Mouse (Mus musculus) heart, embryonic 10.5 days (tissue): ENCODE measurements around the gene Cd79b. TPM values are rescaled to one million over a fixed set of nuclear protein-coding genes. Genes with fewer than 3 reads are reported as not detected.

ENCODE experiments used
- DNase-seq: peaks from one replicate; pipeline ENCODE4 v3.0.0-alpha.2; 2017; ENCODE audit warnings: low spot score
- H3K27ac ChIP-seq: fragments of 300-500 bp; sonication (generic); 2 replicates; pipeline ENCODE4 v1.5.1; 2016; ENCODE audit warnings: mild to moderate bottlenecking
- H3K27me3 ChIP-seq: fragments of 300-500 bp; sonication (generic); 2 replicates; pipeline ENCODE4 v1.6.1; 2016; ENCODE audit warnings: mild to moderate bottlenecking; ENCODE audit not compliant: poor library complexity, insufficient read depth, severe bottlenecking
- H3K36me3 ChIP-seq: fragments of 300-500 bp; sonication (generic); 2 replicates; pipeline ENCODE4 v1.6.1; 2016; ENCODE audit warnings: mild to moderate bottlenecking, moderate library complexity
- H3K4me1 ChIP-seq: fragments of 300-500 bp; sonication (generic); 2 replicates; pipeline ENCODE4 v1.6.1; 2016; ENCODE audit warnings: mild to moderate bottlenecking
- H3K4me3 ChIP-seq: fragments of 300-500 bp; sonication (generic); 2 replicates; pipeline ENCODE4 v1.5.1; 2016; ENCODE audit warnings: mild to moderate bottlenecking, moderate library complexity
- H3K9me3 ChIP-seq: fragments of 300-500 bp; sonication (generic); 2 replicates; pipeline ENCODE4 v1.6.1; 2016; ENCODE audit warnings: mild to moderate bottlenecking, moderate library complexity
- WGBS: fragments of 180-500 bp; shearing (Covaris S2); methylation state at CpG from one replicate; pipeline ENCODE4 v1.1.7; 2016; 5-methylcytosine and 5-hydroxymethylcytosine counted together
- polyA plus RNA-seq: library from polyadenylated mRNA; unstranded; fragments of >200 nt; fragmentation: Nextera tagmentation; extraction: Ambion mirVana; gene quantifications from 2 replicates; pipeline ENCODE4 v1.2.1, GENCODE M21; 2016

The Cd79b gene
- polyA plus RNA-seq, 1 experiment from 2014 or later, result 0.87 TPM

- Histone ChIP-seq H3K27me3 (peaks cover 4% of the 10 kb centered on the region; the same call in 1 of the 2 replicates), H3K27ac (no peak overlapping the region), H3K4me3 (no peak overlapping the region), H3K36me3 (no peaks in the 10 kb centered on the region), H3K4me1 (no peaks in the 10 kb centered on the region; the same call in none of the 2 replicates), H3K9me3 (no peaks in the 10 kb centered on the region)
- WGBS, result 72% methylated on average over 7 of the region's 7 CpGs
- no peak for DNase-seq
Measured at GRCm38 (mm10) chr11:106286206-106286605, 28.4 kb downstream of the Cd79b start.

- Histone ChIP-seq H3K36me3 (no peaks in the 10 kb centered on the region), H3K4me1 (no peaks in the 10 kb centered on the region), H3K4me3 (no peak overlapping the region), H3K9me3 (no peaks in the 10 kb centered on the region), H3K27ac (no peak overlapping the region), H3K27me3 (peaks cover 4% of the 10 kb centered on the region; the same call in 1 of the 2 replicates)
- DNase-seq, result no peak
- WGBS, result 67% methylated on average over 8 of the region's 8 CpGs
Measured at GRCm38 (mm10) chr11:106284126-106284525, 30.4 kb downstream of the Cd79b start.

GRCm38 (mm10) chr11:106283371-106283770 is 31.2 kb downstream of the Cd79b start:
- Histone ChIP-seq H3K36me3 (no peaks in the 10 kb centered on the region), H3K27me3 (peaks cover 4% of the 10 kb centered on the region; the same call in 1 of the 2 replicates), H3K4me3 (no peak overlapping the region), H3K9me3 (no peaks in the 10 kb centered on the region), H3K4me1 (no peaks in the 10 kb centered on the region), H3K27ac (no peak overlapping the region)
- DNase-seq, result no peak
- WGBS, result 70% methylated on average over 4 of the region's 4 CpGs

- H3K4me1 ChIP-seq, result no peaks in the 10 kb centered on the region
- no peak overlapping the region for H3K4me3 ChIP-seq
- H3K9me3 ChIP-seq, result no peaks in the 10 kb centered on the region
- no peak overlapping the region for H3K27ac ChIP-seq
- H3K36me3 ChIP-seq, result no peaks in the 10 kb centered on the region
- no peak for DNase-seq
- peaks cover 4% of the 10 kb centered on the region; the same call in 1 of the 2 replicates for H3K27me3 ChIP-seq
- 79% methylated on average over 6 of the region's 6 CpGs for WGBS
Measured at GRCm38 (mm10) chr11:106282452-106282851, 32.1 kb downstream of the Cd79b start.

GRCm38 (mm10) chr11:106276454-106276853 is 38.1 kb downstream of the Cd79b start, which contains the start of gene Tcam1:
Gene Tcam1 (plus strand): TSS chr11:106276672.
- Histone ChIP-seq H3K9me3 (no peaks in the 10 kb centered on the region), H3K4me3 (peak within 1 kb of the TSS; percentile 38), H3K27ac (no peak within 1 kb of the TSS; the same call in 1 of the 2 replicates), H3K36me3 (no peaks in the 10 kb centered on the region), H3K27me3 (no peaks in the 10 kb centered on the region), H3K4me1 (peaks cover 21% of the 10 kb centered on the region)
- DNase-seq, result peak; percentile 96
- 9% methylated on average over 25 of the region's 25 CpGs for WGBS

GRCm38 (mm10) chr11:106274971-106275411 is 39.6 kb downstream of the Cd79b start:
- 92% methylated on average over 7 of the region's 7 CpGs for WGBS
- H3K27me3 ChIP-seq, result no peaks in the 10 kb centered on the region
- H3K36me3 ChIP-seq, result no peaks in the 10 kb centered on the region
- H3K4me3 ChIP-seq, result no peak overlapping the region
- H3K27ac ChIP-seq, result 0 out of 2 replicates have a peak overlapping the region, but pooled peaks have one; percentile 19
- peaks cover 35% of the 10 kb centered on the region for H3K4me1 ChIP-seq
- no peaks in the 10 kb centered on the region for H3K9me3 ChIP-seq
- no peak for DNase-seq

GRCm38 (mm10) chr11:106274374-106274773 is 40.2 kb downstream of the Cd79b start:
- Histone ChIP-seq H3K4me3 (no peak overlapping the region), H3K36me3 (no peaks in the 10 kb centered on the region), H3K9me3 (no peaks in the 10 kb centered on the region), H3K27ac (0 out of 2 replicates have a peak overlapping the region, but pooled peaks have one; percentile 19), H3K27me3 (no peaks in the 10 kb centered on the region), H3K4me1 (peaks cover 37% of the 10 kb centered on the region)
- DNase-seq, result no peak
- WGBS, result 91% methylated on average over 1 of the region's 1 CpGs

GRCm38 (mm10) chr11:106273811-106274210 is 40.8 kb downstream of the Cd79b start:
- H3K4me3 ChIP-seq, result no peak overlapping the region
- 91% methylated on average over 6 of the region's 6 CpGs for WGBS
- H3K9me3 ChIP-seq, result no peaks in the 10 kb centered on the region
- no peak for DNase-seq
- H3K4me1 ChIP-seq, result peaks cover 43% of the 10 kb centered on the region
- no peaks in the 10 kb centered on the region for H3K27me3 ChIP-seq
- H3K27ac ChIP-seq, result peak overlapping the region; percentile 98; the same call in 1 of the 2 replicates
- no peaks in the 10 kb centered on the region for H3K36me3 ChIP-seq

- peaks cover 2% of the 10 kb centered on the region; the same call in 1 of the 2 replicates for H3K36me3 ChIP-seq
- no peaks in the 10 kb centered on the region for H3K27me3 ChIP-seq
- H3K27ac ChIP-seq, result peak overlapping the region; percentile 98
- no peak for DNase-seq
- H3K4me3 ChIP-seq, result peak overlapping the region; percentile 96
- H3K4me1 ChIP-seq, result peaks cover 48% of the 10 kb centered on the region
- no peaks in the 10 kb centered on the region for H3K9me3 ChIP-seq
- WGBS, result 16% methylated on average over 16 of the region's 16 CpGs
Measured at GRCm38 (mm10) chr11:106273311-106273684, 41.3 kb downstream of the Cd79b start.

GRCm38 (mm10) chr11:106272644-106273310 is 41.8 kb downstream of the Cd79b start, which contains the start of gene Smarcd2:
Gene Smarcd2 (minus strand): TSS chr11:106272972.
- Histone ChIP-seq H3K36me3 (peaks cover 7% of the 10 kb centered on the region; the same call in 1 of the 2 replicates), H3K4me1 (peaks cover 53% of the 10 kb centered on the region), H3K27ac (peak within 1 kb of the TSS; percentile 98), H3K9me3 (no peaks in the 10 kb centered on the region), H3K4me3 (peak within 1 kb of the TSS; percentile 96), H3K27me3 (no peaks in the 10 kb centered on the region)
- WGBS, result under 1% methylated on average over 70 of the region's 72 CpGs
- DNase-seq, result peak; percentile 100

GRCm38 (mm10) chr11:106271794-106272643 is 42.5 kb downstream of the Cd79b start:
- Histone ChIP-seq H3K9me3 (no peaks in the 10 kb centered on the region), H3K4me3 (peak overlapping the region; percentile 96), H3K4me1 (peaks cover 60% of the 10 kb centered on the region), H3K36me3 (peaks cover 14% of the 10 kb centered on the region), H3K27me3 (no peaks in the 10 kb centered on the region), H3K27ac (peak overlapping the region; percentile 98)
- DNase-seq, result peak; percentile 81
- 1% methylated on average over 41 of the region's 41 CpGs for whole genome bisulfite sequencing

- peaks cover 56% of the 10 kb centered on the region for H3K4me1 ChIP-seq
- 44% methylated on average over 5 of the region's 5 CpGs for WGBS
- no peaks in the 10 kb centered on the region for H3K27me3 ChIP-seq
- peak overlapping the region; percentile 64 for H3K27ac ChIP-seq
- no peaks in the 10 kb centered on the region for H3K9me3 ChIP-seq
- peak overlapping the region; percentile 96 for H3K4me3 ChIP-seq
- no peak for DNase-seq
- H3K36me3 ChIP-seq, result peaks cover 22% of the 10 kb centered on the region
Measured at GRCm38 (mm10) chr11:106271131-106271793, 43.3 kb downstream of the Cd79b start.
